Mouse (Mus musculus) neural tube, embryonic 13.5 days (tissue): ENCODE data around the gene Ptpn14. TPM values are rescaled to one million over a fixed set of nuclear protein-coding genes. Genes with fewer than 3 reads are reported as not detected.
"Not testable (repeated sequence)": the region's sequence is repeated elsewhere in the genome, so short reads cannot be mapped to it uniquely, and the experiment has no call there.

Source experiments
- ATAC-seq: fragments of 200-750 bp; cut with Nextera tagmentation; 2 replicates; pipeline ENCODE4 v1.8.0; 2017; ENCODE audit warnings: low read depth, mild to moderate bottlenecking, moderate TSS enrichment, moderate library complexity
- H3K27ac ChIP-seq: fragments of 300-500 bp; sonication (generic); replicated peaks from 2 replicates; pipeline ENCODE4 v1.5.1; 2015; ENCODE audit warnings: moderate library complexity, mild to moderate bottlenecking, inconsistent platforms
- H3K27me3 ChIP-seq: fragments of 300-500 bp; sonication (generic); 2 replicates; pipeline ENCODE4 v1.6.1; 2015; ENCODE audit warnings: mild to moderate bottlenecking, inconsistent platforms
- H3K36me3 ChIP-seq: fragments of 300-500 bp; sonication (generic); 2 replicates; pipeline ENCODE4 v1.6.1; 2015; ENCODE audit warnings: mild to moderate bottlenecking, inconsistent platforms
- H3K4me1 ChIP-seq: fragments of 300-500 bp; sonication (generic); replicated peaks from 2 replicates; pipeline ENCODE4 v1.6.1; 2015; ENCODE audit warnings: inconsistent platforms
- H3K4me2 ChIP-seq: fragments of 300-500 bp; sonication (generic); 2 replicates; pipeline ENCODE4 v1.6.1; 2015; ENCODE audit warnings: inconsistent platforms, mild to moderate bottlenecking, moderate library complexity
- H3K4me3 ChIP-seq: fragments of 300-500 bp; sonication (generic); 2 replicates; pipeline ENCODE4 v1.5.1; 2015; ENCODE audit warnings: mild to moderate bottlenecking, inconsistent platforms
- H3K9ac ChIP-seq: fragments of 300-500 bp; sonication (generic); 2 replicates; pipeline ENCODE4 v1.6.1; 2015; ENCODE audit warnings: moderate library complexity, mild to moderate bottlenecking, inconsistent platforms
- H3K9me3 ChIP-seq: fragments of 300-500 bp; sonication (generic); 2 replicates; pipeline ENCODE4 v1.6.1; 2016; ENCODE audit warnings: inconsistent platforms
- WGBS: fragments of 180-500 bp; shearing (Covaris S2); methylation state at CpG from one replicate; pipeline ENCODE4 v1.1.7; 2015; 5-methylcytosine and 5-hydroxymethylcytosine counted together
- polyA plus RNA-seq: library from polyadenylated mRNA; unstranded; fragments of >200 nt; fragmentation: Nextera tagmentation; extraction: Ambion mirVana; gene quantifications from 2 replicates; pipeline ENCODE4 v1.2.1, GENCODE M21; 2015

Ptpn14 gene
- polyA plus RNA-seq = 1.8 and 1.9 TPM in 2 replicates

- peak; percentile 85 for ATAC-seq
- no peaks in the 10 kb centered on the region; the same call in 1 of the 2 replicates for H3K9me3 ChIP-seq
- peaks cover 47% of the 10 kb centered on the region for H3K27me3 ChIP-seq
- H3K27ac ChIP-seq = peak within 1 kb of the TSS; percentile 67
- H3K36me3 ChIP-seq = no peaks in the 10 kb centered on the region
- peak within 1 kb of the TSS; percentile 60 for H3K4me3 ChIP-seq
- peak within 1 kb of the TSS; percentile 76 for H3K9ac ChIP-seq
- H3K4me2 ChIP-seq = peak within 1 kb of the TSS; percentile 97
- under 1% methylated on average over 83 of the region's 98 CpGs for WGBS
- H3K4me1 ChIP-seq = peaks cover 46% of the 10 kb centered on the region
Measured at GRCm38 (mm10) chr1:189727884-189728783, at the start of gene Ptpn14. Gene Ptpn14 (plus strand): TSS chr1:189728268.

GRCm38 (mm10) chr1:189679555-189679954 lies 48.5 kb upstream of the Ptpn14 start:
- no peaks in the 10 kb centered on the region for H3K9me3 ChIP-seq
- ATAC-seq = no peak
- no peak overlapping the region for H3K9ac ChIP-seq
- no peaks in the 10 kb centered on the region for H3K4me1 ChIP-seq
- H3K36me3 ChIP-seq = peaks cover 27% of the 10 kb centered on the region
- WGBS = 96% methylated on average over 3 of the region's 3 CpGs
- H3K27me3 ChIP-seq = no peaks in the 10 kb centered on the region
- no peak overlapping the region for H3K4me3 ChIP-seq
- H3K4me2 ChIP-seq = no peak overlapping the region
- no peak overlapping the region for H3K27ac ChIP-seq

DNA sequence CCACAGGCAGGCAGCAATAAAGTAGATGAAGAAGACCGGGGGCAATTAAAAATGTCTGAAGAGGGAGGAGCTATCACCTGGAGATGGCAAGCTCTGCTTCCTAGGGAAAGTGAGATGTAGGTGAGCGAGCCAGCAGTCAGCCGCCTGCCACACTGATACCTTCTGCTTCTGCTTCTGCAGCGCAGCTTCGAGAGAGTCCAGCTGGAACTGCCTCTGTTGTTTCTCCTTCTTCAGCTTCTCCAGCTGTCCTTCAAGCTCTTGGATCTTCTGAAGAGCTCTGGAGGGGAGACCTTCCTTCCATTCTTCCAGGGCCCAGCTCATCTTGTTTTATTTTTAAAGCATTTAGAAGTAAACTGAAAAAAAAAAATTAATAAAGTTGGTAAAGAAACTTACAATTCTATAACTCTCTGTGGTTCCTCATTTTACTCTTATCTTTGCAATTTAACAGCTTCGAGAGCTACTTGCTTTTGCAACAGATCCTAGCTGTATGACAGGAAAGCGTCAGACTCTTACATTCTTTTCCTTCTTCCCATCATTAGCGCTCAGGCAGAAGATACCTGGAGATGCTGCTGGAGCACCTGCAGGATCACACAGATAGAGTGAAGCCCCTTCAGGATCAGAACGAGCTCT lies 43.2 kb upstream of the Ptpn14 start:
- no peak overlapping the region for H3K27ac ChIP-seq
- no peaks in the 10 kb centered on the region for H3K9me3 ChIP-seq
- no peak overlapping the region for H3K4me3 ChIP-seq
- peaks cover 12% of the 10 kb centered on the region; the same call in 1 of the 2 replicates for H3K36me3 ChIP-seq
- no peak overlapping the region for H3K4me2 ChIP-seq
- no peak for ATAC-seq
- H3K4me1 ChIP-seq = peaks cover 35% of the 10 kb centered on the region
- H3K9ac ChIP-seq = no peak overlapping the region
- WGBS = 95% methylated on average over 9 of the region's 9 CpGs
- no peaks in the 10 kb centered on the region for H3K27me3 ChIP-seq

GRCm38 (mm10) chr1:189686025-189686424 lies 42.0 kb upstream of the Ptpn14 start:
- H3K27ac ChIP-seq = no peak overlapping the region
- peaks cover 39% of the 10 kb centered on the region for H3K4me1 ChIP-seq
- ATAC-seq = no peak
- no peak overlapping the region for H3K4me3 ChIP-seq
- no peaks in the 10 kb centered on the region for H3K27me3 ChIP-seq
- WGBS = 90% methylated on average over 6 of the region's 6 CpGs
- no peak overlapping the region for H3K4me2 ChIP-seq
- no peaks in the 10 kb centered on the region for H3K9me3 ChIP-seq
- no peak overlapping the region for H3K9ac ChIP-seq
- 0 out of 2 replicates have a peak, but pooled peaks cover 12% of the 10 kb centered on the region for H3K36me3 ChIP-seq

GRCm38 (mm10) chr1:189687654-189688387 lies 40.2 kb upstream of the Ptpn14 start, which contains the start of gene Cenpf:
Gene Cenpf (minus strand): TSS chr1:189688086.
- 0 out of 2 replicates have a peak, but pooled peaks cover 7% of the 10 kb centered on the region for H3K36me3 ChIP-seq
- H3K4me3 ChIP-seq = peak within 1 kb of the TSS; percentile 51
- H3K27ac ChIP-seq = no peak within 1 kb of the TSS
- H3K27me3 ChIP-seq = no peaks in the 10 kb centered on the region
- WGBS = under 1% methylated on average over 52 of the region's 55 CpGs
- H3K9me3 ChIP-seq = no peaks in the 10 kb centered on the region
- peak; percentile 100 for ATAC-seq
- peak within 1 kb of the TSS; percentile 73 for H3K4me2 ChIP-seq
- peak within 1 kb of the TSS; percentile 56 for H3K9ac ChIP-seq
- H3K4me1 ChIP-seq = peaks cover 39% of the 10 kb centered on the region

GRCm38 (mm10) chr1:189688388-189688750 lies 39.7 kb upstream of the Ptpn14 start:
- WGBS = 4% methylated on average over 15 of the region's 15 CpGs
- peak overlapping the region; percentile 44 for H3K9ac ChIP-seq
- peak overlapping the region; percentile 73 for H3K4me2 ChIP-seq
- H3K4me1 ChIP-seq = peaks cover 39% of the 10 kb centered on the region
- H3K36me3 ChIP-seq = 0 out of 2 replicates have a peak, but pooled peaks cover 7% of the 10 kb centered on the region
- peak overlapping the region; percentile 51 for H3K4me3 ChIP-seq
- H3K27ac ChIP-seq = no peak overlapping the region
- ATAC-seq = no peak; the same call in 1 of the 2 replicates
- H3K9me3 ChIP-seq = no peaks in the 10 kb centered on the region
- no peaks in the 10 kb centered on the region for H3K27me3 ChIP-seq

DNA sequence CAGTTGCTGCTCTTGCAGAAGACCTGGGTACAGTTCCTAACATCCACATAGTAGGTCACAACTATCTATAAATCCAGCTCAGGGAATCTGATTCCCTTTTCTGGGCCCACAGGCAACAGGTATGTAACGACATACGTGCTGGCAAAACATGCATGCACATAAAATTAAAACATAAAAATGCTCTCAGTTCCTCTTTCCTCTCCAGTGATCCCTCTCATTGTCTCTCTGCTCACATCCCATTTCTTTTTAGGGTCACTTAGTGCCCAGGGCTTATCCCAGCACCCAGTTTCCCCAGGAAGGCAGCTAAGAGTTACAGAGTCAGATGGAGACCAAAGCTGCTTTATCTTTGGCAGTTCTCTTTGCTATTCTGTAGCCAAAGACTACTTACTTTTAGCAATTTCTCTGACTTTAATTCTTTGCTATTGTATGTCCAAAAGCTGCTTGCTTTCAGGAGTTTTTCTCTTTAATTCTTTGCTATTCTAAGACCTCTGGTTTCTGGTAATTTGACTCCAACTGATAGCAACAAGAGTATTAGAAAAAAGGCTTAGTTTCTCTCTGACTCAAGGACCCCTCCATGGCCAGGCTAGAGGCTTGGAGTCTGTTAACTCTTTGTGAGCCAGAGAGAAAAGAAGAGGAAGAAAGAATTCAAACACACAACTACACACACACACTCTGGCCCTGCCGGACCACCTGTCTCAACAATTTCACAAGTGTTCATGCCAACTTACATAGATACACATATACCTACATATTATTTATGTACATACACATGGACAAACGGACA lies 38.8 kb upstream of the Ptpn14 start:
- peak overlapping the region; percentile 51 for H3K4me3 ChIP-seq
- H3K9ac ChIP-seq = peak overlapping the region; percentile 44; the same call in 1 of the 2 replicates

GRCm38 (mm10) chr1:189692442-189692841 lies 35.6 kb upstream of the Ptpn14 start:
- H3K4me1 ChIP-seq = peaks cover 23% of the 10 kb centered on the region
- H3K4me2 ChIP-seq, H3K9me3 ChIP-seq, H3K27me3 ChIP-seq, H3K27ac ChIP-seq, ATAC-seq, H3K4me3 ChIP-seq, H3K9ac ChIP-seq, H3K36me3 ChIP-seq: not testable (repeated sequence)
- 63% methylated on average over 3 of the region's 3 CpGs for WGBS

More for the DNA sequence above, 38.8 kb upstream of the Ptpn14 start:
- WGBS = 28% methylated on average over 4 of the region's 4 CpGs
- H3K9me3 ChIP-seq = no peaks in the 10 kb centered on the region
- no peak overlapping the region for H3K27ac ChIP-seq
- H3K4me2 ChIP-seq = peak overlapping the region; percentile 73
- no peaks in the 10 kb centered on the region for H3K27me3 ChIP-seq
- H3K36me3 ChIP-seq = no peaks in the 10 kb centered on the region
- H3K4me1 ChIP-seq = peaks cover 39% of the 10 kb centered on the region
- ATAC-seq = no peak

- 83% methylated on average over 2 of the region's 2 CpGs for WGBS
- no peak for ATAC-seq
Measured at GRCm38 (mm10) chr1:189694391-189694790, 33.7 kb upstream of the Ptpn14 start.

DNA sequence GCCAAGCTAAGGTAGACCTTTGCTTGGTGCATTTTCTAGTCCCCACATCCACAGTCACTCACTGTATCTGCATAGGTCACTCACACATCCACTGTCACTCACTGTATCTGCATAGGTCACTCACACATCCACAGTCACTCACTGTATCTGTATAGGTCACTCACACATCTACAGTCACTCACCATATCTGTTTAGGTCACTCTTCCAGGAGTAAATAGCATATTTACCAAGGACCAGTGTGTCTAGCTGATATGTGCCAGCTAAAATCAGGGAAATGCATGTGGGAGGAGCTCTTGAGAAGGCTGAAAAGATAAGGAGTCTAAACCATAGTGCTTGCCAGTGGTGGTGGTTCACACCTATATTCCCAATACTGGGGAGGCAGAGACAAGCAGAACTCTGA lies 32.7 kb upstream of the Ptpn14 start:
- Histone ChIP-seq H3K36me3 (no peaks in the 10 kb centered on the region), H3K9me3 (no peaks in the 10 kb centered on the region), H3K4me3 (no peak overlapping the region), H3K4me1 (peaks cover under 1% of the 10 kb centered on the region; the same call in 1 of the 2 replicates), H3K27ac (no peak overlapping the region), H3K27me3 (no peaks in the 10 kb centered on the region), H3K9ac (no peak overlapping the region), H3K4me2 (no peak overlapping the region)
- ATAC-seq = no peak

More at GRCm38 (mm10) chr1:189694391-189694790, 33.7 kb upstream of the Ptpn14 start:
- no peaks in the 10 kb centered on the region for H3K27me3 ChIP-seq
- no peak overlapping the region for H3K9ac ChIP-seq
- no peaks in the 10 kb centered on the region for H3K9me3 ChIP-seq
- peaks cover 9% of the 10 kb centered on the region for H3K4me1 ChIP-seq
- H3K36me3 ChIP-seq = no peaks in the 10 kb centered on the region
- H3K4me2 ChIP-seq = no peak overlapping the region
- no peak overlapping the region for H3K4me3 ChIP-seq
- no peak overlapping the region for H3K27ac ChIP-seq

- 71% methylated on average over 4 of the region's 4 CpGs for WGBS
- no peak for ATAC-seq
- no peaks in the 10 kb centered on the region for H3K27me3 ChIP-seq
Measured at GRCm38 (mm10) chr1:189698416-189698815, 29.7 kb upstream of the Ptpn14 start.

More at GRCm38 (mm10) chr1:189698416-189698815, 29.7 kb upstream of the Ptpn14 start:
- H3K36me3 ChIP-seq = no peaks in the 10 kb centered on the region
- no peaks in the 10 kb centered on the region for H3K9me3 ChIP-seq
- no peaks in the 10 kb centered on the region for H3K4me1 ChIP-seq
- H3K4me2 ChIP-seq = no peak overlapping the region
- no peak overlapping the region for H3K4me3 ChIP-seq
- H3K27ac ChIP-seq = no peak overlapping the region
- H3K9ac ChIP-seq = no peak overlapping the region
